8 mouse cellular contexts compared by ENCODE assay signal in genomic region chr6:53819761-53820485, GRCm38 (mm10). TPM values are rescaled to one million over a fixed set of nuclear protein-coding genes. Genes with fewer than 3 reads are reported as not detected.
A peak's percentile ranks its signal among the peaks of the same experiment; 100 is the strongest.
DNase-seq lines count a peak whose midpoint lies in the region; ATAC-seq and TF ChIP-seq lines count a peak whose summit lies in the region.

No protein-coding gene starts in this region.

- no peak for TF ChIP-seq CTCF in gastrocnemius, adult 2 months (IDR thresholded peaks at IDR 0.05)
- no peak for TF ChIP-seq CTCF in hindbrain, postnatal 0 days (IDR thresholded peaks at IDR 0.05; ENCODE audit: low read depth)
- no peak for TF ChIP-seq CTCF in lung, embryonic 14.5 days (IDR thresholded peaks at IDR 0.05; ENCODE audit: low read depth)

- H3K9ac ChIP-seq in forebrain, embryonic 11.5 days (ENCODE audit: low read length): peak overlapping the region; percentile 78
- H3K9ac ChIP-seq in hindbrain, postnatal 0 days (replicated peaks; ENCODE audit: low read length): peak overlapping the region; percentile 62
- peak overlapping the region; percentile 76 for H3K9ac ChIP-seq in lung, embryonic 14.5 days

- intact Hi-C loops in gastrocnemius, adult 2 months (cut with DNase I): no loop called here

- H3K4me2 ChIP-seq in forebrain, embryonic 11.5 days (ENCODE audit: low read depth, low read length, severe bottlenecking): peak overlapping the region; percentile 89
- H3K4me2 ChIP-seq in hindbrain, postnatal 0 days (ENCODE audit: low read depth, low read length): peak overlapping the region; percentile 78
- H3K4me2 ChIP-seq in lung, embryonic 14.5 days: peak overlapping the region; percentile 79

- H3K27me3 ChIP-seq in forebrain, embryonic 11.5 days (ENCODE audit: control insufficient read depth, insufficient read depth, low read length): peaks cover 41% of the 10 kb centered on the region
- H3K27me3 ChIP-seq in hindbrain, postnatal 0 days (ENCODE audit: insufficient read depth, low read length): no peaks in the 10 kb centered on the region
- peaks cover 41% of the 10 kb centered on the region for H3K27me3 ChIP-seq in lung, embryonic 14.5 days (ENCODE audit: insufficient read depth, low read length)

- peak overlapping the region; percentile 88 for H3K4me3 ChIP-seq in gastrocnemius, adult 2 months
- peak overlapping the region; percentile 53 for H3K4me3 ChIP-seq in forebrain, embryonic 11.5 days (ENCODE audit: low read depth, low read length)
- H3K4me3 ChIP-seq in hindbrain, postnatal 0 days (ENCODE audit: low read length): peak overlapping the region; percentile 53
- H3K4me3 ChIP-seq in lung, embryonic 14.5 days (ENCODE audit: low read depth, low read length): peak overlapping the region; percentile 66

- peak; percentile 26; the same call in 1 of the 2 replicates for ATAC-seq in forebrain, embryonic 11.5 days (replicated peaks; ENCODE audit: low FRiP score)
- ATAC-seq in hindbrain, postnatal 0 days: peak; percentile 10; the same call in 1 of the 2 replicates
- peak; percentile 4; the same call in 1 of the 2 replicates for ATAC-seq in lung, embryonic 14.5 days (ENCODE audit: insufficient read depth)
- no peak for ATAC-seq in CD4-positive, CD25-positive, alpha-beta regulatory T cell, adult 4 months

- no peaks in the 10 kb centered on the region for H3K36me3 ChIP-seq in forebrain, embryonic 11.5 days (ENCODE audit: control insufficient read depth, insufficient read depth, low read length)
- no peaks in the 10 kb centered on the region for H3K36me3 ChIP-seq in hindbrain, postnatal 0 days (ENCODE audit: insufficient read depth, low read length)
- peaks cover 15% of the 10 kb centered on the region for H3K36me3 ChIP-seq in lung, embryonic 14.5 days (ENCODE audit: insufficient read depth)

- DNase-seq in gastrocnemius, adult 2 months: peak; percentile 64
- DNase-seq in gastrocnemius, adult 8-10 months (ENCODE audit: low spot score in 2 of 2): no peak
- DNase-seq in R1 (ENCODE audit: low read depth, low spot score): peak; percentile 76
- peak; percentile 83 for DNase-seq in forebrain, embryonic 11.5 days (ENCODE audit: low spot score)
- peak; percentile 46 for DNase-seq in hindbrain, postnatal 0 days (ENCODE audit: low spot score)
- DNase-seq in lung, embryonic 14.5 days: peak; percentile 72
- DNase-seq in ovary, postnatal 14 days (ENCODE audit: low spot score): peak; percentile 19

- H3K9me3 ChIP-seq in forebrain, embryonic 11.5 days (ENCODE audit: control insufficient read depth, low read length): no peaks in the 10 kb centered on the region
- H3K9me3 ChIP-seq in hindbrain, postnatal 0 days (ENCODE audit: low read length): no peaks in the 10 kb centered on the region
- no peaks in the 10 kb centered on the region for H3K9me3 ChIP-seq in lung, embryonic 14.5 days (ENCODE audit: low read depth, low read length)

- peaks cover 12% of the 10 kb centered on the region; the same call in 1 of the 2 replicates for H3K4me1 ChIP-seq in forebrain, embryonic 11.5 days (replicated peaks; ENCODE audit: control insufficient read depth, insufficient read depth, low read length)
- 0 out of 2 replicates have a peak, but pooled peaks cover 12% of the 10 kb centered on the region for H3K4me1 ChIP-seq in hindbrain, postnatal 0 days (ENCODE audit: insufficient read depth, low read length)
- peaks cover 7% of the 10 kb centered on the region; the same call in 1 of the 2 replicates for H3K4me1 ChIP-seq in lung, embryonic 14.5 days (ENCODE audit: insufficient read depth)

- H3K27ac ChIP-seq in gastrocnemius, adult 2 months: peak overlapping the region; percentile 83
- peak overlapping the region; percentile 41; the same call in 1 of the 2 replicates for H3K27ac ChIP-seq in forebrain, embryonic 11.5 days (ENCODE audit: low read depth, low read length)
- peak overlapping the region; percentile 91 for H3K27ac ChIP-seq in hindbrain, postnatal 0 days
- peak overlapping the region; percentile 98 for H3K27ac ChIP-seq in lung, embryonic 14.5 days (ENCODE audit: low read depth)

- WGBS in forebrain, embryonic 11.5 days: under 1% methylated on average over 64 of the region's 64 CpGs
- WGBS in hindbrain, postnatal 0 days: 1% methylated on average over 61 of the region's 64 CpGs
- WGBS in lung, embryonic 14.5 days: under 1% methylated on average over 64 of the region's 64 CpGs

RNA-seq across cellular contexts. Expression of gene Tril, which starts 0.7 kb away (rescaled TPM):
- total RNA-seq in gastrocnemius, adult 2 months (2021): 1 to 10 TPM; 1.3 to 2.2 TPM
- 1 to 10 TPM; 1.1 to 1.5 (median 1.3) TPM for total RNA-seq in gastrocnemius, adult 8-10 months (2022)
- 22.6 and 26.5 TPM in 2 replicates for polyA plus RNA-seq in forebrain, embryonic 11.5 days (2014; fragmentation: Nextera tagmentation; extraction: Ambion mirVana)
- total RNA-seq in hindbrain, postnatal 0 days (2014; rRNA removed): 73.8 and 83.7 TPM in 2 replicates
- polyA plus RNA-seq in hindbrain, postnatal 0 days (2015; fragmentation: Nextera tagmentation; extraction: Ambion mirVana): 35.9 and 39.6 TPM in 2 replicates
- 59.3 and 66.6 TPM in 2 replicates for polyA plus RNA-seq in lung, embryonic 14.5 days (2014; fragmentation: Nextera tagmentation; extraction: Ambion mirVana)
- not detected for polyA plus RNA-seq in CD4-positive, CD25-positive, alpha-beta regulatory T cell, adult 4 months (2017; shearing (Covaris generic))

Comparison
In these comparisons a context has a peak if more than half of its experiments do, and no peak if none do; other contexts are left out.
1. DNase-seq: peak in gastrocnemius, adult 2 months (single experiment), R1 (single experiment), forebrain, embryonic 11.5 days (single experiment), hindbrain, postnatal 0 days (single experiment), lung, embryonic 14.5 days (single experiment) and ovary, postnatal 14 days (single experiment); none in gastrocnemius, adult 8-10 months (0 of 2).
2. H3K27ac ChIP-seq: peak in every context shown above with its lines; median percentile 98 in lung, embryonic 14.5 days; 91 in hindbrain, postnatal 0 days; 83 in gastrocnemius, adult 2 months; 41 in forebrain, embryonic 11.5 days.
3. RNA of gene Tril, which starts 0.7 kb away (polyA plus RNA-seq): 59.3 to 66.6 TPM in lung, embryonic 14.5 days, 35.9 to 39.6 TPM in hindbrain, postnatal 0 days and 22.6 to 26.5 TPM in forebrain, embryonic 11.5 days; not detected in CD4-positive, CD25-positive, alpha-beta regulatory T cell, adult 4 months; every median in the first group is over 10 times any median in the second.
4. Peak in every context shown above with its lines, with median percentiles within 50 percentile points of each other: H3K4me3 ChIP-seq, H3K4me2 ChIP-seq and H3K9ac ChIP-seq.